Mouse (Mus musculus) bone marrow macrophage, adult 2 months (primary cell): ENCODE results near the gene 2310033P09Rik.

ENCODE experiments used
- CTCF ChIP-seq: IDR thresholded peaks from 2 replicates; pipeline ENCODE4 v1.5.1; 2012; ENCODE audit warnings: low read depth, mild to moderate bottlenecking, low read length, moderate library complexity
- POLR2A ChIP-seq: IDR thresholded peaks from 2 replicates; pipeline ENCODE4 v1.6.1; 2012; ENCODE audit warnings: mild to moderate bottlenecking, low read depth, low read length, borderline replicate concordance

GRCm38 (mm10) chr11:59248101-59248500, 40.0 kb downstream of the 2310033P09Rik start:
- no peak for TF ChIP-seq POLR2A
- TF ChIP-seq CTCF: no peak
